Mouse (Mus musculus): ENCODE measurements around the gene Prep. TPM values are rescaled to one million over a fixed set of nuclear protein-coding genes. Genes with fewer than 3 reads are reported as not detected.

Gene Prep
- polyA plus RNA-seq, 1 experiment = 2.1 TPM

- Histone ChIP-seq H3K4me3 (ENCODE audit: control insufficient read depth, low read depth, low read length) (peak overlapping the region; percentile 95), H3K27me3 (ENCODE audit: control insufficient read depth, insufficient read depth, low read length) (no peaks in the 10 kb centered on the region), H3K4me1 (ENCODE audit: control insufficient read depth, insufficient read depth, low read length) (peaks cover 7% of the 10 kb centered on the region; the same call in 1 of the 2 replicates), H3K36me3 (ENCODE audit: control insufficient read depth, insufficient read depth, low read length) (no peaks in the 10 kb centered on the region), H3K27ac (ENCODE audit: control insufficient read depth, insufficient read depth, low read depth, low read length) (peak overlapping the region; percentile 70)
- TF ChIP-seq POLR2A (IDR thresholded peaks at IDR 0.05; ENCODE audit: control insufficient read depth, low read depth, low read length) (no peak), CTCF (IDR thresholded peaks at IDR 0.05; ENCODE audit: control insufficient read depth, insufficient read depth, insufficient replicate concordance, low read depth, low read length) (no peak)
Observed at GRCm38 (mm10) chr10:45067436-45067925, 478 bp downstream of the Prep start.

GRCm38 (mm10) chr10:45069557-45069956 lies 2.6 kb downstream of the Prep start:
- H3K36me3 ChIP-seq (ENCODE audit: control insufficient read depth, insufficient read depth, low read length) = no peaks in the 10 kb centered on the region
- H3K27ac ChIP-seq (ENCODE audit: control insufficient read depth, insufficient read depth, low read depth, low read length) = no peak overlapping the region
- TF ChIP-seq POLR2A (IDR thresholded peaks at IDR 0.05; ENCODE audit: control insufficient read depth, low read depth, low read length) (no peak), CTCF (IDR thresholded peaks at IDR 0.05; ENCODE audit: control insufficient read depth, insufficient read depth, insufficient replicate concordance, low read depth, low read length) (no peak)
- no peaks in the 10 kb centered on the region for H3K27me3 ChIP-seq (ENCODE audit: control insufficient read depth, insufficient read depth, low read length)
- H3K4me3 ChIP-seq (ENCODE audit: control insufficient read depth, low read depth, low read length) = no peak overlapping the region
- H3K4me1 ChIP-seq (ENCODE audit: control insufficient read depth, insufficient read depth, low read length) = peaks cover 7% of the 10 kb centered on the region; the same call in 1 of the 2 replicates

GRCm38 (mm10) chr10:45070362-45070761 lies 3.4 kb downstream of the Prep start:
- H3K27me3 ChIP-seq (ENCODE audit: control insufficient read depth, insufficient read depth, low read length) = no peaks in the 10 kb centered on the region
- H3K36me3 ChIP-seq (ENCODE audit: control insufficient read depth, insufficient read depth, low read length) = no peaks in the 10 kb centered on the region
- TF ChIP-seq CTCF (IDR thresholded peaks at IDR 0.05; ENCODE audit: control insufficient read depth, insufficient read depth, insufficient replicate concordance, low read depth, low read length) (no peak), POLR2A (IDR thresholded peaks at IDR 0.05; ENCODE audit: control insufficient read depth, low read depth, low read length) (no peak)
- H3K4me3 ChIP-seq (ENCODE audit: control insufficient read depth, low read depth, low read length) = no peak overlapping the region
- peaks cover 7% of the 10 kb centered on the region; the same call in 1 of the 2 replicates for H3K4me1 ChIP-seq (ENCODE audit: control insufficient read depth, insufficient read depth, low read length)
- H3K27ac ChIP-seq (ENCODE audit: control insufficient read depth, insufficient read depth, low read depth, low read length) = no peak overlapping the region

- H3K4me3 ChIP-seq (ENCODE audit: control insufficient read depth, low read depth, low read length) = no peak overlapping the region
- H3K27me3 ChIP-seq (ENCODE audit: control insufficient read depth, insufficient read depth, low read length) = no peaks in the 10 kb centered on the region
- H3K4me1 ChIP-seq (ENCODE audit: control insufficient read depth, insufficient read depth, low read length) = peaks cover 7% of the 10 kb centered on the region; the same call in 1 of the 2 replicates
- H3K36me3 ChIP-seq (ENCODE audit: control insufficient read depth, insufficient read depth, low read length) = no peaks in the 10 kb centered on the region
- no peak overlapping the region for H3K27ac ChIP-seq (ENCODE audit: control insufficient read depth, insufficient read depth, low read depth, low read length)
- TF ChIP-seq CTCF (IDR thresholded peaks at IDR 0.05; ENCODE audit: control insufficient read depth, insufficient read depth, insufficient replicate concordance, low read depth, low read length) = no peak
- TF ChIP-seq POLR2A (IDR thresholded peaks at IDR 0.05; ENCODE audit: control insufficient read depth, low read depth, low read length) = no peak
Observed at GRCm38 (mm10) chr10:45070929-45071813, 4.2 kb downstream of the Prep start.

DNA sequence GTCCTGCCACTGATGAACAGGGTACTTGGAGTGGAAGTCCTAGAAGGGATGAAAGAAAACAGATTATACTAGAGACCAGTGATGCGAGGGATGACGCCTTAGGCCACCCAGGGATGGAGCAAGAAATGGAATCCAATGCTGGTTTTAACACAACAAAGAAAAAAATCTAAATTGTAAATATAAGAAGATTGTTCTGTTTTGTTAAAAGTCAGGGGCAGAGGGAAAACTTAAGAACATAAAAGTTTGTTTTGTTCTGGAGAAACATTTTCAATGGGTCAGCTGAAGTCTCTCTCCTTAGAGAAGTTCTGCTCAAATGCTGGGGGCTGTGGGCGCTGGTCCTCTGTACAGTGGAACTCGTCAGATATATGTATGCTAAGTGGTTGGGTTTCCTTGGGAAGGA lies 5.3 kb downstream of the Prep start:
- no peak overlapping the region for H3K27ac ChIP-seq (ENCODE audit: control insufficient read depth, insufficient read depth, low read depth, low read length)
- H3K27me3 ChIP-seq (ENCODE audit: control insufficient read depth, insufficient read depth, low read length) = no peaks in the 10 kb centered on the region
- TF ChIP-seq CTCF (IDR thresholded peaks at IDR 0.05; ENCODE audit: control insufficient read depth, insufficient read depth, insufficient replicate concordance, low read depth, low read length) (no peak), POLR2A (IDR thresholded peaks at IDR 0.05; ENCODE audit: control insufficient read depth, low read depth, low read length) (no peak)
- no peak overlapping the region for H3K4me3 ChIP-seq (ENCODE audit: control insufficient read depth, low read depth, low read length)
- no peaks in the 10 kb centered on the region for H3K36me3 ChIP-seq (ENCODE audit: control insufficient read depth, insufficient read depth, low read length)
- peaks cover 2% of the 10 kb centered on the region; the same call in 1 of the 2 replicates for H3K4me1 ChIP-seq (ENCODE audit: control insufficient read depth, insufficient read depth, low read length)

- Histone ChIP-seq H3K4me3 (ENCODE audit: control insufficient read depth, low read depth, low read length) (no peak overlapping the region), H3K27me3 (ENCODE audit: control insufficient read depth, insufficient read depth, low read length) (no peaks in the 10 kb centered on the region), H3K4me1 (ENCODE audit: control insufficient read depth, insufficient read depth, low read length) (no peaks in the 10 kb centered on the region), H3K27ac (ENCODE audit: control insufficient read depth, insufficient read depth, low read depth, low read length) (no peak overlapping the region), H3K36me3 (ENCODE audit: control insufficient read depth, insufficient read depth, low read length) (no peaks in the 10 kb centered on the region)
- TF ChIP-seq POLR2A (IDR thresholded peaks at IDR 0.05; ENCODE audit: control insufficient read depth, low read depth, low read length) (no peak), CTCF (IDR thresholded peaks at IDR 0.05; ENCODE audit: control insufficient read depth, insufficient read depth, insufficient replicate concordance, low read depth, low read length) (no peak)
Observed at GRCm38 (mm10) chr10:45074543-45074942, 7.5 kb downstream of the Prep start.

GRCm38 (mm10) chr10:45075491-45076051 lies 8.6 kb downstream of the Prep start:
- Histone ChIP-seq H3K4me3 (ENCODE audit: control insufficient read depth, low read depth, low read length) (no peak overlapping the region), H3K27me3 (ENCODE audit: control insufficient read depth, insufficient read depth, low read length) (no peaks in the 10 kb centered on the region), H3K36me3 (ENCODE audit: control insufficient read depth, insufficient read depth, low read length) (no peaks in the 10 kb centered on the region), H3K27ac (ENCODE audit: control insufficient read depth, insufficient read depth, low read depth, low read length) (no peak overlapping the region), H3K4me1 (ENCODE audit: control insufficient read depth, insufficient read depth, low read length) (no peaks in the 10 kb centered on the region)
- TF ChIP-seq CTCF (IDR thresholded peaks at IDR 0.05; ENCODE audit: control insufficient read depth, insufficient read depth, insufficient replicate concordance, low read depth, low read length) (no peak), POLR2A (IDR thresholded peaks at IDR 0.05; ENCODE audit: control insufficient read depth, low read depth, low read length) (no peak)

Measured in testis, adult 2 months (tissue).